Mouse (Mus musculus) ES-Bruce4 (cell line): Measurements from ENCODE around the gene Pik3r5.
A peak's percentile ranks its signal among the peaks of the same experiment; 100 is the strongest.

Source experiments
- EP300 ChIP-seq: IDR thresholded peaks from 2 replicates; pipeline ENCODE4 v1.6.1; 2011; ENCODE audit warnings: low read depth, low read length; ENCODE audit not compliant: insufficient read depth
- POLR2A ChIP-seq: IDR thresholded peaks from one replicate; pipeline ENCODE4 v1.8.1; 2011; ENCODE audit warnings: low read length; ENCODE audit not compliant: insufficient read depth

DNA sequence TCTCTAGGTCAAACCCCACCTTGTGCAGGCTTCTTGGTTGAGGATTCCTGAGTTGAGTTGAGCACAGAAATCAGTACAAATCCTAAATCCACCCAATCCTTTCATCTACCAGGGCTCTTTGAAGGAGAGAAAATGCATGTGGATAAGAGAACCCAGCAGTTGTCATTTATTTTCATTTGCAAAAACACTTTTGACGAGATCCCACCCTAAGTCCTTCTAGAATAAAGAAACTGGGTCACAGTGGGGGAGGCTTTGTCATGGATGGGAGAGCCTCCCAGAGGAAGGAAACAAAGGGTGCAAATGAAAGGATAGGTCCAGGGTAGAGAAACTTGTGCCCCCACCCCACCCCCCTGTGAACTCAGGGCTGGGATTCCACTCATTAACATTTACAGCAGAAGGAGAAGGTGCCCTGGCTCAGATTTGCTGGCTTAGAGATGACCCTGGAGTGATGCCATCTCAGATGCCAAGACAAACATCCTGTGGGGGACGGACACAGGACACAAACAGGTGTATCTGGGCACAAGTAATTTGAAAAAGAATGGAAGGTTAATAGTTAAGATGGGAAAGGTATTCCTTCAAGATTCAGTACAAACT lies 37.9 kb upstream of the Pik3r5 start:
- TF ChIP-seq EP300 (peak; percentile 79; the same call in 1 of the 2 replicates), POLR2A (no peak)
